Mouse (Mus musculus) right cerebral cortex, postnatal 36 days (tissue): ENCODE measurements around the gene Ttc32.
A peak's percentile ranks its signal among the peaks of the same experiment; 100 is the strongest.
"Not testable (repeated sequence)": the region's sequence is repeated elsewhere in the genome, so short reads cannot be mapped to it uniquely, and the experiment has no call there.

ENCODE experiments used
- DNase-seq, 2 experiments: peaks; one replicate each; pipeline ENCODE4 v3.0.0; 2022; ENCODE audit warnings: low spot score in 2 of 2, mixed read lengths in 1 of 2

Ttc32 gene

DNA sequence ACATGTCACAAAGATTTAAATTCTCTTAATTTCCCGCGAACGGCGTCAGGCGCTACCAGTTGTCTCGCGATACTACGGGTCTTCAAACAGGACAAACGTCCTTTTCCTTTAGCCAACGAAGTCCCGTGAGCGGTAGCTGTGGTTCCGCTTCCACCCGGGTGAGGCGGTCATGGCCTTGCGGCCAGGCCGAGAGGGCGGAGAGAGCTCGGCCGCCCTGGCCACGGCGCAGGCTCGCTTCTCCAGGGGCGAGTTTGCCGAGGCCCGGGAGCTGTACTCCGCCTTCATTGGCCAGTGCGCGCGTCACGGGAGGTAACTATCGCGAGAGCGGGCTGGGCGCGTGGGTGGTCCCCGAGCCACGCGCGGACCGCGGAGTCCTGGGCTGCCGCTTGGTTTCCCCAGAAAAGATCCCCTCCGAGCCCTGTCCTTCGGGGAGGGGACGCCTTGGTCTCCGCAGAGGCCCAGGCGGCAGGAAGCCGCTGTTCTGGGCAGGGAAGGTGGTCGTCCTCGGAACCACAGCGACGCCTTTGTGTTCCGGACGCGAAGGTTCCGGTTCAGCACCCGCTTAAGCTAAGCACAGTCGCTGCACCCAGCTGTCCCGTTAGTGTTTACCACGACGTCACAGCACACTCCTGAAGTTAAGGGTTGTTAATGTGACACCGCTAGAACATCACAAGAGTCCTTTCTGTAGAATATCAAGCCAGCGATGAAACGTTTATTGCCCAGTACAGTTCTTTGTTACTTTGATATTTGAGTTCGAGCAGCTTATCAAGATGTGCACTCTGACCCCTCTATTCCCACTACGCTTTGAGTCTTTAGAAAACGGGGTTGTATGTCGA is at the start of gene Ttc32:
Gene Ttc32, plus strand, starts transcription at position 110 of the 836 bp plus-strand sequence.
- peak; percentile 90 to 91 for DNase-seq

DNA sequence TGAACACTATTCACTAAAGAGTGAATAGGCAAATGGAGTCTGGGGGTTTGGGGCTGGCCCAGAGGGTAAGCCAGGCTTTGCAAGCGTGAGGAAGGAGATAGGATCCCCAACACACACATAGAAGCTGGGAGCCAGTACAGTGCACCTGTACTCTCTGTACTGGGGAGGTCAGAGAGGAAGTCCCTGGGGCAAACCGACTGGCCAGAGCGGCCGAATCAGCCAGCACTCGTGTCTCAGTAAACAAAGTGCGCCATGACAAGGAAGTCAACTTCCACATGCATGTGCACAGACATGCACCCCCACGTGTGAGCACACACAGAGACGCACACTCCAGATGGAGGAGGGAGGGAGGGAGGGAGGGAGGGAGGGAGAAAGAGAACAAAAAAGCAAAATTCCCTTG is 36.6 kb upstream of the Ttc32 start:
- no peak for DNase-seq

DNA sequence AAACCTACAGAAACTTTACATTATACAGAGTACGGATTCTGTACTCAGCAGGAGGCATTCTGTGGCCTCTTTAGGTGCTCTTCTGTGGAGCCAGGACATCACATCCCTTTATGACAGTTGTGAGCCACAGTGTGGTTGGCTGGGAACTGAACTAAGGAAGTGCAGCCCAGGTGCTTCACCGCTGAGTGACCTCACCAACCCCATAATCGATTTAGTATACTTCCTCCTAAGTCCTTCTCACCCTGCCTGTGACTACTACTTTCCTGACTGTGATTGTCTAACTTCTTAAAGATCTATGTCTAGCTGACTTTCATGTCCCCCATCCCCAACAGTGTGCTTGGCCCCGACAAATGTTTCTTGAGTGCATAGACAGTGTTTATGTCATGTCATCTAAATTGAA is 31.5 kb upstream of the Ttc32 start:
- DNase-seq: no peak

DNA sequence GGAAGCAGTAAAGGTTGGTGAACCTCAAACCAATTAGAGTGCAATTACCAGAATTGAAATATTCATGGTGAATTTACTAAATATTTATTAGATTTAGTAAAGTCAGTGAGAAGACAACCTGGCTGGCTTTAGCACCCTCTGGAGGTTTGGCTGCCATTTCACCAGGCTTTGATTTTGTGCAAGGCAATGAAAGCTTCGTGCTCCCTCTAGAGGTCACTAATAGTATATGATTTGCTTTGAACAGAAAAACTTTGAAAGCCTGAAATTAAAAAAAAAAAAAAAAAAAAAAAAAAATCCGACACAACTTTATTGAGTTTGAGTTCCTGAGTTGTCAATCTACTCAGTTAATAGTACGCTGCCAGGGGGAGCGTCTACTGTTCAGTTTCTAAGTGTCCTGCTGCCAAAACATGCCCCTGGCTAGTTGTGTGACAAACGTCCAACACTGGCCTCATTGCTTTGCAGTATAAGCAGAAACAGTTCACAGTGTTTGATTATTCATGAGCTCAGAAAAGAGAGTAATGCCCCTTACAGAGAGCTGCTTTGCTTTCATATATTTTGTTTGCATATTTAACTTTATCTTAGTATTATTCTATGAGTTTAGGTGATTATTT is 27.7 kb upstream of the Ttc32 start:
- peak in 1 of 2 experiments; percentile 35 for DNase-seq

DNA sequence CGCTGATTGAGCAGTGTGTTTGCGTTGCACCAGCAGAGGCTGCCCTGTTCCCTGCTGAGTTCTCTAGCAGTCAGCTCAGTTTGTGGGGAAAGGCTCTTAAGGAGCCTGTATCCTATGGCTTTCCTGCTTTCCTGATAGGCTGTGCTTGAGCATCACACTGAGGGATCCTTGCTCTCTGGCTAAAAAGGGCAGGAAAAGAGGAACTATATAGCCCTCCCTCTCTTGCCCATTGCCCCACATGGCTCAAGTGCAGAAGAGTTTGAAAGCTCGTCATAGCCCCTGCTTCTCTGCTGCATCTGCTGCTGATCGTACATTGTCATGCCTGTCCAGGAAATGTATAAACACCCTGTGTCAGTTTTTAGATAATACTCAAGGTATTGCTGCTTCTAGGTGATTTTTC is 22.7 kb upstream of the Ttc32 start:
- DNase-seq: no peak

DNA sequence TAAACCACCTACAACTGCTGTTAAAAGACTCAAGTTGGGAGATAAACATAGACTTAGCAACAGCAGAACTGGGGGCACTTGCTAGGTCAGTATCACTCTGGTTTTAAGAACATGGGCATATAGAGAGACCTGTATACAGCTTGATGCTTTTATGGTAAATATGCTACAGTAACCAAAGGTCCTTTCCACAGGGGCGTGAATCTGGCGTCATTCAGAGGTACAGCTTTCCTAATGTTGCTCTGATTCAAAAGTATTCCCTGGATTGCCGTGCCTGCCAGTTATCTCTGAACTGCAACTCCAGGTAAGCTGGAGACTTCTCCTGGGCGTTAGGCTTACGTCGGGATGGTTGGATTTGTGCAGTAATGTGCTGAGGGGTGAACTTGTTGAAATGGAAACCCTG is 22.0 kb upstream of the Ttc32 start:
- DNase-seq: no peak

DNA sequence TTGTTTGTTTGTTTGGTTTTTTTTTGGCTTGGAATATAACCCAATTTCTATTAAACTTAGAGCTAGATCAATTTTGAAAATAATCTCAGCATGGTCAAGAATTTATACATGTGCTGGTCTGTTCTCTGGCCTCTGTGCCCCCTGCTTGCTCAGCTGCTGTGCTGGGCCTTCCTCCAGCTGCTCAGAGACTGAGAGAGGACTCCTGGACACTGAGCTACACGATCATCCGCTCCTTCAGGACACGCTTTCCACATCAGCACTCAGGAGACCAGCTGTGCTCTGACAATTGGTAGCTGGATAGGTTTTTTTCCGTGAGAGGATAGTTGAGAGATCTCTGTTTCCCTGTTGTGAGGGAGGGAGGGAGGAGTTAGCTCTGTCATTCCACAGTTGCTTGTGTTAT is 19.5 kb upstream of the Ttc32 start:
- no peak for DNase-seq

DNA sequence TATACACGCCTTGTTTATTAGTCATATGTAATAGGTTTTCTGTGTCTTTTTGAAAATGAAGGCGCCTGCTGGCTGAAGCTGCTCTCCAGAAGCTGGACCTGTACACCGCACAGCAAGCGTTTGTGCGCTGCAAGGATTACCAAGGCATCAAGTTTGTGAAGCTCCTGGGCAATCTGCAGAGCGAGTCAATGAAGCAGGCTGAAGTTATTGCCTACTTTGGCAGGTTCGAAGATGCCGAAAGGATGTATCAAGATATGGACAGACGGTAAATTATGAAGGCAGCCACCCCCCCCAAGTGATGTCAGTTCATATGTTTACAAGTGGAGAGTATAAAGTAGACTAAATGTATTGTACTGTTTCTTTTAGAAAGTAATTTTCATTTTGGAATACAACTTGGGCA is 13.4 kb upstream of the Ttc32 start:
- no peak for DNase-seq

DNA sequence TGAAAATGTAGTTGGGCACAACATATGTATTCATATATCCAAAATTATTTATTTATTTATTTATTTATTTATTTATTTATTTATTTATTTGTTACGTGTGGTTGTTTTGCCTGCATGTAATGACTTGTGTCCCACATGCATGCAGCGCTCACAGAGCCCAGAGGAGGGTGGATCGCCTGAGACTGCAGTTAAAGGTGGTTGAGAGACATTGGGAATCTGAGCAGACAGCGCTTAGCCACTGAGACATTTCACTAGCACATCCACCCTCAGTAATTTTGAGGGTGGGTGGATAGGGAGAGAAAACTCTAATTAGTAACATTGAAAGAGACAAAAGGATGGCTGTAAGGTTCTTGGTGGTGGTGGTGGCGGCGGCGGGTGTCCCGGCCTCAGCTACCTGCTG is 9.4 kb upstream of the Ttc32 start:
- no peak for DNase-seq

DNA sequence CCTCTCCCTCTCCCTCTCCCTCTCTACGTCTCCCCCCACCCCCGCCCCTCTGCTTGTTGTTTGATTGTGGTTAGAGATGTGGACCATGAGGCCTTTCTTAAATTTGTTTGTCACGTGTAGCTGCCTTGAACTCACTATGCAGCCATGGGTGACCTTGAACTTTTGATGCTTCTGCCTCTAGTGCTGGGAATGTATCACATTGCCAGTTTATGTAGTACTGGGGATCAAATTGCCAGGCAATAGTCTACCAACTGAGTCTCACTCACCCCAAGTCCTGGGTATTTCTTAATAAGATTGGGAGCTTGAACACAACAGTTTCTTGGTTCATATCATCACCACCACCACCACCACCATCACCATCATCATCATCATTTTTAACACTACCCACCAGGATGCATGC is 8.8 kb upstream of the Ttc32 start:
- DNase-seq: no peak

DNA sequence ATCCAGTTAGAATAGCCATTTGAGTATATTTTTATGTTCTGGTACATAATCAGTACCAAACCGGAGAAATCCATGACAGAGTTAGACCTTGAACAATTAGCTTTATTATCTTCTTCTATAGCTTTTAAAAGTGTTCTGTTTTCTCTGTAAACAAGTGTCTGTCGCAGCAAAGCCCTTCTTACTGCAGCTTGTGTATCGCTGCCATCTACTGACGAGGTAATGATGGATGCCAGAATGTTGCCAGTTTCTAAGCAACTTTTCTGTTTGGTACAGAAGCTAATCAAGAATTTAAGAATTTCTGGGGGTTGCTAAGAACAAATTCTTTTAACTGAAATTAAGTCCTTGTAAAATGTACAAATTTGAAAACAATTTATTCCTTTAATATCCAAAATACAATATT is 6.8 kb upstream of the Ttc32 start:
- DNase-seq: no peak

DNA sequence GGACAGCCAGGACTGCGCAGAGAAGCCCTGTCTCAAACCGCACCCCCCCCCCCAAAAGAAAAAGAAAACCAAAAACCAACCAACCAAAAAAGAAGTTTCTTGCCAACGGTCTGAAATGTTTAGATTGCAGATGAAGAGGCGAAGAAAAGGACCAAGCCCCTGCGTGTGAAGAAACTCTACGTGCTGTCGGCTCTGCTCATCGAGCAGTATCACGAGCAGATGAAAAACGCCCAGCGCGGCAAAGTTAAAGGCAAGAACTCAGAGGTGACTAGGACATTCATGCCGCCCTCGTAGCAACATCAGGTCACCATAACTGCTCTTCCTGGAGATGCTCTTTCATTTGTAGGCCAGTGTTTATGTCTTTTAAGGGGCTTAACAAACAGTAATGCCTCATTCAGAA is 5.7 kb upstream of the Ttc32 start:
- DNase-seq: no peak

DNA sequence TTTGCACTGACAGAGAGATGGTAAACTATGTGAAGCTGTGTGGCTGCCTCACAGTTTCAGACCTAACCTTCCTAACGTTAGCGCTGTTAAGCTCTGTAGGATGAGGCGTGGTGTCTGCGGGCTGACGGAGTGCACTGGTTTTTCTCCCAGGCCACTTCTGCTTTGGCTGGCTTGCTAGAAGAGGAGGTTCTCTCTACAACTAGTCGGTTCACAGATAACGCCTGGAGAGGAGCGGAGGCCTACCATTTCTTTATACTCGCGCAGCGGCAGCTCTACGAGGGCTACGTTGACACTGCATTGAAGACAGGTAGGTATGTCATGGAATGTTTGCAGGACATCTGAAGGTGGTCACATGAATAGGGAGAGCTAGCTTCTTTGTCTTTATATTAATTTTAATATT is 5.1 kb upstream of the Ttc32 start:
- no peak for DNase-seq

DNA sequence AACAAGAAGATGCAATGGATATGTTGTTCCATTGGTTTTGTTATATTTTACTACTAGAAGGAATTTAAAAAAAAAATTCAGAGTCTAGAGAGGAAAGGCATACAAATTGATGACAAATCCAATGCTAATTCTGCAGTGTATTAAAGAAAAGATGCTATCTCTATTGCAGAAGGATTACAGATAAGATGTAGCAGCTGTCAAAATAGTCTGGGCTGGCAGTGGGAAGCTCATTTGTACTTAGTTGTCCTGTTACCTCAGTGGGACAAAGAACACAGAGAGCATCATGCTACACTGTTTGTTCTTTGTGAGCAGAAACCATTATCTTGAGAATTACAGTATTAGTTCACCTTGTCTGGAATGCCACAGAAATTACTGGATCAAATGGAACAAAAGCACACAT is 3.0 kb upstream of the Ttc32 start:
- DNase-seq: no peak

DNA sequence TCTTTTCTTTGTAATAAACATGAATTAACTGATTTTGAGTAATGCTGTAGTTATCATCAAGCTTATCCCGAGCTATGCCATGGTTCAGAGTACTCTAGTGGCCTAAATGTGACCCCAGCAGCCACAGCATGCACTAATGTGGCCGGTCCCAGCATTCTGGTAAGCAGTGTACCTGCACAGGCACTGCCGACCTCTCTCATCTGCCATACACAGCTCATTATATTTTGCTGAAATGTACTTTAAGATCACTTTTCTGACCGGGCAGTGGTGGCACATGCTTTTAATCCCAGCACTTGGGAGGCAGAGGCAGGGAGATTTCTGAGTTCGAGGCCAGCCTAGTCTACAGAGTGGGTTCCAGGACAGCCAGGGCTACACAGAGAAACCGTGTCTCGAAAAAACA is 981 bp upstream of the Ttc32 start:
- DNase-seq: not testable (repeated sequence)

DNA sequence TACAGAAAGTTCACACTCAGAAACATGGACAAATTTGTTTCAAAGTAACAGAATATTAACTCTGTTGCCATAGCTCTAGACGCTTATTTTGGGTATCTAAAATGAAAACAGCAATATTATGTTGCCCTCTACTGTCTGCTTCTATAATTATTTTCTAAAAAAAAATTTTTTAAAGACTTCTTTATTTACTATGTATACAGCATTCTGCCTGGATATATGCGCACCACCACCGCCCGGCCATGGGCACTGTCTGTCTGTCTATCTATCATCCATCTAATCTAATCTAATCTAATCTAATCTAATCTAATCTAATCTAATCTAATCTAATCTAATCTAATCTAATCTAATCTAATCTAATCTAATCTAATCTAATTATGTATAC is 300 bp upstream of the Ttc32 start:
- DNase-seq: no peak

DNA sequence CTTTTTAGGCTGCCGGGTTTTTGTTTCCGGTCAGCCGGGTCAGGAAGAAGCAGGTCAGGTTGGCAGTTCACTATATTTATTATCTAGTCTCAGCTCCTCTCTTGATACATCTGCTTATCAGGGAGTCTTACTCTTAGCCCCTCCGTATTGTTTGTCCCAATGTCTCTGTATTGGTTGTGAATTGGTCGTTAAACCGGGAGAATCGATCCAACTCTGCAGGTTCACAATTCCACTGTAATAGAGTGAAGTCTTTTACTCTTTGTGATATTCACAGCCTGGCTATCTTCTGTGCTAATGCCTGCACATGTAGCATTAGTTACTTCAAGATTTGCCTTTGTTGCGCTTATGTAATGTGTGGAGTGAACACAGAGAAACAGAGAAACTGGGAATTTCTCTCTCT is 1.4 kb downstream of the Ttc32 start:
- DNase-seq: no peak

DNA sequence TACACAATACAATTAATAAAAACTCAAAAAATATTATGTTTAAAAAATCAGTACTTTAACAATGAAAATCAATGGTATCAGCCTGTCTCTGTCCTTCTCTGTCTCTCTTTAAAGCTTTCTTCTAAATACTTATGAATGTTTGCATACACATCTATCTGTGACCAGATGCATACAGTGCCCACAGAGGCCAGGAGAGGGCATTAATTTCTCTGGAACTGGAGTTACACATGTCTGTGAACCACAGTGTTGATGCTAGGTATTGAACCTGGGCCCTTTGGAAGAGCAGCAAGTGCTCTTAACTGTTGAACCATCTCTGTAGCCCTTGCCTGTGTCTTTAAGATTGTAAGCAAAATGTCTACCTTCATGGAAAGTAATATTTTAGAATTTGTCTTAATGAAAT is 3.3 kb downstream of the Ttc32 start:
- no peak for DNase-seq

DNA sequence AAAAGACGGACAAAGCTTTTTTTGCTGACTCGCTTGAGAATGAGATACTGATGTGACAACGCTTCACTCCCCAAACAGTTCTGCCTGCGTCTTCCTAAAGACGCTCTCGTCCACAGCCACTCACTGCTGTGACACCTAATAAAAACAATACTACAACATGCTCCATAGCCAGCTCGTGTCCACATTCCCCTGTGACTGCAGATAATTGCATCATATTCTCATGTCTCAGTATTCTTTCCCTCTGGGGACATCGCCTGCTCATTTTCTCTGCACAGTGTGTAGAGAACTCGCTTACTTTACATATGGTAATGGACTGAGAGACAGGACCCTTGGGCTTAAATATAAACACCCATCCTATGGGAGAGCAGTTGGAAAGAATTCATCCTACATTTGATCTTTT is 6.6 kb downstream of the Ttc32 start:
- DNase-seq: no peak

DNA sequence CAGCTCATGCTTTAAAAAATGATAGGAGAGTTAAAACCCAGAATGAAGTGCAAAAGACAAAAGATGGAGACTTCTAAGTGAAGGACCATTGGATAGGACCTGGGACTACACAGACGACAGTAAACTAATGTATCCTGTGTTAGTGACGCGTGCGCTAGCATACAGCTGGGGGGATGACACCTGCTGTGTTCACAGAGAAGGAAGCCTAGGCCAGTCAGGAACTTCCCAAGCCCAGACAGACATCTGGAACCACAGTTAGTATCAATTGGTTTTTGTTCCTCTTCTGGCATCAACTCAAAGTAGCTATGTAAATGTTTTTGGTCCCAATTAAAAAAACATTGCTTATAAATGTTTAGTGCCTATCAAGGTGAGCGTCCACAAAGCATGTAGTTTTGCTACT is 10.4 kb downstream of the Ttc32 start:
- no peak for DNase-seq

DNA sequence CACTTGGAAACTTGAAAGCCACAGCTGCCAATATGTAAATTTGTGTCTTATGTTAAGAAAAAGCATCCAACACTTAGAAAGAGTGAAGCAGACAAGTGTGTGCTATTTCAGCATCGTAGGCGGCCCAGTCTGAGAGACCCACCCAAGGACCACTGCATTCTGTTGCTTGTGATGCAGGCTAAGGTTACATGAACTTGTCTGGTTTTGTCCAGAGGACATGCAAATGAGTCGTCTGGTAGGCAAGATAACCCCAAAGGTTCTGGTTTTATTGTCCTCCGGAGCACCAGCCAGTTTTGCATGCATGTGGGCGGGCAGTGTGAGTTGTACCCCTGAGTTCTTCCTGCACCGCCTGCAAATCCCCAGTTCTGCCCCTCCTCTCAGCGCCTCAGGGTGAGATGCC is 10.9 kb downstream of the Ttc32 start:
- no peak for DNase-seq

DNA sequence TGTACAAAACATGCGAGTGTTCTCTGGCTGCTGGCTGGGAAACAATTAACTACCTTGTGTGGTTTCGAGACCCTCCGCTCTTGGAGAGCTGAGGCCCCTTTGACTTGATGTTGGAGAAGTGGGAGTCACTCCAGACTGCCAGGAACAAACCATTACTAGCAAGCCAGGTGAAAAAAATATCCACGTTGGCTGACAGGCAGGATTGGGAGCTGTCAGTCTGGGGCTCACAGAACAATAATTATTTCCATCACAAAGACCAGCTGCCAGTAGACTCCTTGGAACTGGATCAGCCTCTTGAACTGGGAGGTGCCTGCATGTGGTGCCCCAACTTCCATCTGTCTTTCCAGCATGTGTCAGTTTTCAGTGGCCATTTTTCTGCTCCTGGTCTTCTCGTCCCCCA is 12.5 kb downstream of the Ttc32 start:
- no peak for DNase-seq

DNA sequence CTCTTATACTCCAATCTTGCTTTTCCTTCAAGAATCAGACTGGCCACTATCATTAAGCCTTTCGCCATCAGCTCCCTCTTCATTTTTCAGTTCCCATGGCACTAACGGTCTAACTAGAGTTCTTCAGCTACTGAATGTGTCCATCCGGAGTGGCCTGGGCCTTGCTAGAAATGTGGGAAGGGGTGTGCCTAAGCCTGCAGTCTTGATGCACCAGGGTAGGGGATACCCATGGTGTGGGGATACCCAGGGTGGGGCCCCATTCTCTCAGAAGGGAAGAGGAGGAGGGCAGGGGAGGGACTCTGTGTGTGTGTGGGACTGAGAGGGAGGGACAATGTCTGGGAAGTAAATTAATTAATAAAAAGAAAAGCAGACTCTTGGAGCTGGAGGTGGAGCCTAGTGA is 13.0 kb downstream of the Ttc32 start:
- DNase-seq: no peak

DNA sequence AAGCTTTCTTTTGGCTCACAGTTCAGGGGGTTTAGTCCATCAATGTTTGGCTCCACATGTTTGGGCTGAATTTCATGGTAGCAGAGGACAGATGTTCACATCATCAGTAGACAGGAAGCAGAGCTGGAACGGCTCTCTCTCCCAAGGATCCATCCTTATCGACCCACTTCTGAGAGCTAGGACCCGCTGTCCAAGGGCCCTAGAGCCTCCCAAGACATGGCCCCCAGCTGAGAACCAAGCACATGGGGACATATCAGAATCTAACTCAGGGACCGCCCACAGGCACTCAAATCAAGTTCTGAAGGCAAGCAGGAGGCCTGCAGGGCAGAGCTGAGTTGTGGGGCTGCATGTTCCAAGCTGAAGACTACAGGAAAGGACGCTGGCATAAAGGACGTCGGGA is 14.9 kb downstream of the Ttc32 start:
- DNase-seq: no peak
